Mouse (Mus musculus) liver, adult 2 months (tissue): ENCODE measurements around the gene Fbxl17.

ENCODE experiments used
- CTCF ChIP-seq: fragments of 200-500 bp; IDR thresholded peaks from 2 replicates; pipeline ENCODE4 v1.5.1; 2011; ENCODE audit warnings: low read depth, low read length, control low read depth
- POLR2A ChIP-seq: fragments of 200-500 bp; IDR thresholded peaks from 2 replicates; pipeline ENCODE4 v1.6.1; 2011; ENCODE audit warnings: low read length, control low read depth; ENCODE audit not compliant: insufficient read depth; ENCODE audit errors: extremely low read depth

DNA sequence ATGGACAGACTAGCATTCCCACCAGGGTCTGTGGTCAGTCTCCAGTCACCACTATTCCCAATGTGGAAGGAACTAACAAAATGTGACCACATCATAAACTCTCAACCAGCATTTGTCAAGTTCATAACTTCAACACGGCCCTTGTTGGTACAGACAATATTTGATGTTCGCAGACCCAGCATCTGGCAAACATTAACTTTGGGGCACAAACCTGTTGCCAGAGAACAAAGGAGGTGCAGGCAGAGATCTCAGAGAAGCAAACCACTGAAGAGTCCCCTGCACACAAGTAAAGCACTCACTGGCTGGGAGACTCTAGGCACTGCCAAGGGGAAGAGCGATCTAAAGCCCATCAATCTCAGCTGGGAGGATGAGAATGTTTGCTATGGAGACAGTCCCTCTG, 204.9 kb downstream of the Fbxl17 start:
- TF ChIP-seq CTCF (no peak), POLR2A (no peak)
